Mouse (Mus musculus): ENCODE measurements around the gene Map1s.

- TF ChIP-seq CTCF (IDR thresholded peaks at IDR 0.05; ENCODE audit: borderline replicate concordance, insufficient read depth, low read length) (no peak), POLR2A (IDR thresholded peaks at IDR 0.05; ENCODE audit: low read depth, low read length) (no peak)
Measured at GRCm38 (mm10) chr8:70874441-70874840, 31.3 kb upstream of the Map1s start.
